ENCODE assay signal across 8 mouse cellular contexts in the genomic region with DNA sequence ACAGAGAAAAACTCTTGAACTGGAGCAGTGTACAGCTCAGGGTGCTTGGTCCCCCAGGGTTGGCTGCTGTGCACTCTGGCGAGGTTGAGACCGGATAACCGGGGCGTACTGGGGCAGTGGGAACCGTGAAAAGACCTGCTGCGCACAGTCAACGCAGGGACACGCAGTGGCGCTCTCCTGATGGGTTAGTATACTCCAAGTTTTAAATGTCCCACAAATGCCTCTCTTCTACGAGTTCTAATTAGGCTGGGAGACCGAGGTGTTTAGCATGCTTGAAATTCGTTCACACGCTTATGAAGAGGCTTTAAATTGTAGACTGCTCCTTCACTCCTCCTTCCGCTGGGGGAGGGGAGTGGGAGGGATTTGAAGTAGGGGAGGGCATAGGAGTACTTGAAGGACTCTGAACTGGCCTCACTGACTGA. TPM values are rescaled to one million over a fixed set of nuclear protein-coding genes. Genes with fewer than 3 reads are reported as not detected.
DNase-seq lines count a peak whose midpoint lies in the region; ATAC-seq lines count a peak whose summit lies in the region.

No protein-coding gene starts in this region.

- under 1% methylated on average over 14 of the region's 14 CpGs for WGBS in heart, embryonic 15.5 days
- WGBS in stomach, embryonic 16.5 days: under 1% methylated on average over 14 of the region's 14 CpGs

- peak overlapping the region; percentile 94 for H3K4me2 ChIP-seq in heart, embryonic 15.5 days
- H3K4me2 ChIP-seq in stomach, embryonic 16.5 days (ENCODE audit: low read depth, low read length): peak overlapping the region; percentile 87

- no peak for ATAC-seq in heart, embryonic 15.5 days (replicated peaks; ENCODE audit: insufficient number of reproducible peaks, insufficient read depth, low FRiP score, low read depth)
- ATAC-seq in megakaryocyte progenitor cell, adult 5-6 weeks (replicated peaks; ENCODE audit: poor library complexity): peak; percentile 12
- no peak for ATAC-seq in stomach, embryonic 16.5 days (ENCODE audit: insufficient read depth, low FRiP score)

- H3K4me3 ChIP-seq in heart, embryonic 15.5 days: peak overlapping the region; percentile 66
- H3K4me3 ChIP-seq in stomach, embryonic 16.5 days (replicated peaks; ENCODE audit: low read length): peak overlapping the region; percentile 75

- H3K9ac ChIP-seq in heart, embryonic 15.5 days: peak overlapping the region; percentile 18
- H3K9ac ChIP-seq in stomach, embryonic 16.5 days (ENCODE audit: low read length): peak overlapping the region; percentile 57

- DNase-seq in ovary, postnatal 36 days (ENCODE audit: low spot score): peak; percentile 51
- no peak for DNase-seq in ovary, postnatal 10 days (ENCODE audit: low spot score)
- peak; percentile 10 for DNase-seq in cerebellum, adult 9-11 months
- peak; percentile 75 for DNase-seq in kidney, postnatal 14 days
- DNase-seq in layer of hippocampus, postnatal 36 days: no peak

- no peaks in the 10 kb centered on the region for H3K36me3 ChIP-seq in heart, embryonic 15.5 days
- no peaks in the 10 kb centered on the region for H3K36me3 ChIP-seq in stomach, embryonic 16.5 days (ENCODE audit: control insufficient read depth, insufficient read depth, low read length)

- H3K27ac ChIP-seq in heart, embryonic 15.5 days: peak overlapping the region; percentile 72
- H3K27ac ChIP-seq in stomach, embryonic 16.5 days (ENCODE audit: low read length): peak overlapping the region; percentile 92

- H3K9me3 ChIP-seq in heart, embryonic 15.5 days (replicated peaks): no peaks in the 10 kb centered on the region
- H3K9me3 ChIP-seq in stomach, embryonic 16.5 days (replicated peaks; ENCODE audit: control insufficient read depth, low read length): no peaks in the 10 kb centered on the region

- peaks cover 10% of the 10 kb centered on the region; the same call in 1 of the 2 replicates for H3K27me3 ChIP-seq in heart, embryonic 15.5 days
- H3K27me3 ChIP-seq in stomach, embryonic 16.5 days (ENCODE audit: control insufficient read depth, insufficient read depth, low read length): peaks cover 6% of the 10 kb centered on the region; the same call in 1 of the 2 replicates

- H3K4me1 ChIP-seq in heart, embryonic 15.5 days (replicated peaks): peaks cover 39% of the 10 kb centered on the region
- peaks cover 8% of the 10 kb centered on the region; the same call in 1 of the 2 replicates for H3K4me1 ChIP-seq in stomach, embryonic 16.5 days (ENCODE audit: control insufficient read depth, insufficient read depth, low read length)

RNA-seq across cellular contexts. Expression of gene Fzd5, which starts 1.1 kb away (rescaled TPM):
- polyA plus RNA-seq in heart, embryonic 15.5 days (2015; fragmentation: Nextera tagmentation; extraction: Ambion mirVana): 1.5 and 1.7 TPM in 2 replicates
- total RNA-seq in megakaryocyte progenitor cell, adult 5-6 weeks (2015): 0.89 and 1.6 TPM in 2 replicates
- 1.0 and 1.7 TPM in 2 replicates for total RNA-seq in megakaryocyte progenitor cell, adult 5-6 weeks (2017)
- 5.5 and 5.7 TPM in 2 replicates for polyA plus RNA-seq in stomach, embryonic 16.5 days (2015; fragmentation: Nextera tagmentation; extraction: Ambion mirVana)
- total RNA-seq in layer of hippocampus, postnatal 36 days (2021): under 1 TPM; 0.70 to 0.94 TPM

RNA-seq across cellular contexts. Expression of gene Ccnyl1, which starts 48.4 kb away (rescaled TPM):
- polyA plus RNA-seq in heart, embryonic 15.5 days (2015; fragmentation: Nextera tagmentation; extraction: Ambion mirVana): 3.3 and 3.4 TPM in 2 replicates
- total RNA-seq in megakaryocyte progenitor cell, adult 5-6 weeks (2015): 8.4 and 9.8 TPM in 2 replicates
- 4.7 and 7.8 TPM in 2 replicates for total RNA-seq in megakaryocyte progenitor cell, adult 5-6 weeks (2017)
- 3.5 and 4.0 TPM in 2 replicates for polyA plus RNA-seq in stomach, embryonic 16.5 days (2015; fragmentation: Nextera tagmentation; extraction: Ambion mirVana)
- 10 to 100 TPM; 14.1 to 16.9 TPM for total RNA-seq in layer of hippocampus, postnatal 36 days (2021)

Comparison
In these comparisons a context has a peak if more than half of its experiments do, and no peak if none do; other contexts are left out.
1. DNase-seq: peak in ovary, postnatal 36 days (single experiment), cerebellum, adult 9-11 months (single experiment) and kidney, postnatal 14 days (single experiment); none in ovary, postnatal 10 days (single experiment) and layer of hippocampus, postnatal 36 days (0 of 2).